Mouse (Mus musculus): ENCODE results near the gene Calr4. TPM values are rescaled to one million over a fixed set of nuclear protein-coding genes. Genes with fewer than 3 reads are reported as not detected.

Gene Calr4
- polyA plus RNA-seq, 1 experiment, result 0.46 TPM

GRCm38 (mm10) chr4:109252199-109252598 is 17.9 kb downstream of the Calr4 start:
- TF ChIP-seq CTCF (IDR thresholded peaks at IDR 0.05; ENCODE audit: extremely low read depth, insufficient read depth, low read length) (no peak), POLR2A (IDR thresholded peaks at IDR 0.05; ENCODE audit: extremely low read depth, insufficient read depth, low read length) (no peak)
- H3K4me3 ChIP-seq (ENCODE audit: insufficient read depth, low read length), result no peak overlapping the region
- no peak overlapping the region for H3K27ac ChIP-seq (ENCODE audit: insufficient read depth, low read length)
- H3K4me1 ChIP-seq (ENCODE audit: control insufficient read depth, insufficient read depth, low read length), result no peaks in the 10 kb centered on the region

- Histone ChIP-seq H3K27ac (ENCODE audit: insufficient read depth, low read length) (no peak overlapping the region), H3K4me3 (ENCODE audit: insufficient read depth, low read length) (no peak overlapping the region), H3K4me1 (ENCODE audit: control insufficient read depth, insufficient read depth, low read length) (no peaks in the 10 kb centered on the region)
- TF ChIP-seq CTCF (IDR thresholded peaks at IDR 0.05; ENCODE audit: extremely low read depth, insufficient read depth, low read length) (no peak), POLR2A (IDR thresholded peaks at IDR 0.05; ENCODE audit: extremely low read depth, insufficient read depth, low read length) (no peak)
Observed at GRCm38 (mm10) chr4:109253664-109254151, 19.4 kb downstream of the Calr4 start.

- no peak overlapping the region for H3K27ac ChIP-seq (ENCODE audit: insufficient read depth, low read length)
- no peaks in the 10 kb centered on the region for H3K4me1 ChIP-seq (ENCODE audit: control insufficient read depth, insufficient read depth, low read length)
- TF ChIP-seq CTCF (IDR thresholded peaks at IDR 0.05; ENCODE audit: extremely low read depth, insufficient read depth, low read length) (no peak), POLR2A (IDR thresholded peaks at IDR 0.05; ENCODE audit: extremely low read depth, insufficient read depth, low read length) (no peak)
- no peak overlapping the region for H3K4me3 ChIP-seq (ENCODE audit: insufficient read depth, low read length)
Observed at GRCm38 (mm10) chr4:109254511-109254910, 20.2 kb downstream of the Calr4 start.

GRCm38 (mm10) chr4:109255321-109255720 is 21.0 kb downstream of the Calr4 start:
- Histone ChIP-seq H3K4me3 (ENCODE audit: insufficient read depth, low read length) (no peak overlapping the region), H3K27ac (ENCODE audit: insufficient read depth, low read length) (no peak overlapping the region), H3K4me1 (ENCODE audit: control insufficient read depth, insufficient read depth, low read length) (no peaks in the 10 kb centered on the region)
- no peak for TF ChIP-seq POLR2A (IDR thresholded peaks at IDR 0.05; ENCODE audit: extremely low read depth, insufficient read depth, low read length)
- TF ChIP-seq CTCF (IDR thresholded peaks at IDR 0.05; ENCODE audit: extremely low read depth, insufficient read depth, low read length), result no peak

- TF ChIP-seq POLR2A (IDR thresholded peaks at IDR 0.05; ENCODE audit: extremely low read depth, insufficient read depth, low read length), result no peak
- no peak for TF ChIP-seq CTCF (IDR thresholded peaks at IDR 0.05; ENCODE audit: extremely low read depth, insufficient read depth, low read length)
- Histone ChIP-seq H3K4me1 (ENCODE audit: control insufficient read depth, insufficient read depth, low read length) (no peaks in the 10 kb centered on the region), H3K27ac (ENCODE audit: insufficient read depth, low read length) (no peak overlapping the region), H3K4me3 (ENCODE audit: insufficient read depth, low read length) (no peak overlapping the region)
Observed at GRCm38 (mm10) chr4:109255727-109256417, 21.6 kb downstream of the Calr4 start.

GRCm38 (mm10) chr4:109256791-109257190 is 22.5 kb downstream of the Calr4 start:
- Histone ChIP-seq H3K27ac (ENCODE audit: insufficient read depth, low read length) (no peak overlapping the region), H3K4me3 (ENCODE audit: insufficient read depth, low read length) (no peak overlapping the region), H3K4me1 (ENCODE audit: control insufficient read depth, insufficient read depth, low read length) (no peaks in the 10 kb centered on the region)
- TF ChIP-seq CTCF (IDR thresholded peaks at IDR 0.05; ENCODE audit: extremely low read depth, insufficient read depth, low read length), result no peak
- TF ChIP-seq POLR2A (IDR thresholded peaks at IDR 0.05; ENCODE audit: extremely low read depth, insufficient read depth, low read length), result no peak

- Histone ChIP-seq H3K4me1 (ENCODE audit: control insufficient read depth, insufficient read depth, low read length) (no peaks in the 10 kb centered on the region), H3K4me3 (ENCODE audit: insufficient read depth, low read length) (no peak overlapping the region), H3K27ac (ENCODE audit: insufficient read depth, low read length) (no peak overlapping the region)
- TF ChIP-seq POLR2A (IDR thresholded peaks at IDR 0.05; ENCODE audit: extremely low read depth, insufficient read depth, low read length) (no peak), CTCF (IDR thresholded peaks at IDR 0.05; ENCODE audit: extremely low read depth, insufficient read depth, low read length) (no peak)
Observed at GRCm38 (mm10) chr4:109257639-109258038, 23.4 kb downstream of the Calr4 start.

- Histone ChIP-seq H3K4me3 (ENCODE audit: insufficient read depth, low read length) (no peak overlapping the region), H3K27ac (ENCODE audit: insufficient read depth, low read length) (no peak overlapping the region), H3K4me1 (ENCODE audit: control insufficient read depth, insufficient read depth, low read length) (no peaks in the 10 kb centered on the region)
- TF ChIP-seq CTCF (IDR thresholded peaks at IDR 0.05; ENCODE audit: extremely low read depth, insufficient read depth, low read length), result no peak
- TF ChIP-seq POLR2A (IDR thresholded peaks at IDR 0.05; ENCODE audit: extremely low read depth, insufficient read depth, low read length), result no peak
Observed at GRCm38 (mm10) chr4:109262068-109262467, 27.8 kb downstream of the Calr4 start.

- H3K4me1 ChIP-seq (ENCODE audit: control insufficient read depth, insufficient read depth, low read length), result no peaks in the 10 kb centered on the region
- TF ChIP-seq CTCF (IDR thresholded peaks at IDR 0.05; ENCODE audit: extremely low read depth, insufficient read depth, low read length), result no peak
- TF ChIP-seq POLR2A (IDR thresholded peaks at IDR 0.05; ENCODE audit: extremely low read depth, insufficient read depth, low read length), result no peak
- H3K4me3 ChIP-seq (ENCODE audit: insufficient read depth, low read length), result no peak overlapping the region
- H3K27ac ChIP-seq (ENCODE audit: insufficient read depth, low read length), result no peak overlapping the region
Observed at GRCm38 (mm10) chr4:109266056-109266455, 31.8 kb downstream of the Calr4 start.

- Histone ChIP-seq H3K27ac (ENCODE audit: insufficient read depth, low read length) (no peak overlapping the region), H3K4me1 (ENCODE audit: control insufficient read depth, insufficient read depth, low read length) (no peaks in the 10 kb centered on the region), H3K4me3 (ENCODE audit: insufficient read depth, low read length) (no peak overlapping the region)
- no peak for TF ChIP-seq POLR2A (IDR thresholded peaks at IDR 0.05; ENCODE audit: extremely low read depth, insufficient read depth, low read length)
- TF ChIP-seq CTCF (IDR thresholded peaks at IDR 0.05; ENCODE audit: extremely low read depth, insufficient read depth, low read length), result no peak
Observed at GRCm38 (mm10) chr4:109266744-109267143, 32.5 kb downstream of the Calr4 start.

All from cortical plate, adult 2 months (tissue).